Mouse (Mus musculus) hindbrain, embryonic 13.5 days (tissue): ENCODE measurements around the gene Cldn10. TPM values are rescaled to one million over a fixed set of nuclear protein-coding genes. Genes with fewer than 3 reads are reported as not detected.
A peak's percentile ranks its signal among the peaks of the same experiment; 100 is the strongest.

ENCODE experiments used
- ATAC-seq: fragments of 200-750 bp; cut with Nextera tagmentation; 2 replicates; pipeline ENCODE4 v1.8.0; 2017; ENCODE audit warnings: moderate TSS enrichment; ENCODE audit not compliant: low FRiP score
- H3K27ac ChIP-seq: fragments of 300-500 bp; sonication (generic); 2 replicates; pipeline ENCODE4 v1.5.1; 2015; ENCODE audit warnings: inconsistent platforms, mild to moderate bottlenecking, moderate library complexity
- H3K27me3 ChIP-seq: fragments of 300-500 bp; sonication (generic); 2 replicates; pipeline ENCODE4 v1.6.1; 2015; ENCODE audit warnings: mild to moderate bottlenecking, inconsistent platforms
- H3K36me3 ChIP-seq: fragments of 300-500 bp; sonication (generic); 2 replicates; pipeline ENCODE4 v1.6.1; 2015; ENCODE audit warnings: mild to moderate bottlenecking, inconsistent platforms
- H3K4me1 ChIP-seq: fragments of 300-500 bp; sonication (generic); replicated peaks from 2 replicates; pipeline ENCODE4 v1.6.1; 2015; ENCODE audit warnings: inconsistent platforms
- H3K4me2 ChIP-seq: fragments of 300-500 bp; sonication (generic); 2 replicates; pipeline ENCODE4 v1.6.1; 2015; ENCODE audit warnings: inconsistent platforms, mild to moderate bottlenecking, moderate library complexity
- H3K4me3 ChIP-seq: fragments of 300-500 bp; sonication (generic); 2 replicates; pipeline ENCODE4 v1.5.1; 2015; ENCODE audit warnings: mild to moderate bottlenecking, inconsistent platforms
- H3K9ac ChIP-seq: fragments of 300-500 bp; sonication (generic); 2 replicates; pipeline ENCODE4 v1.6.1; 2015; ENCODE audit warnings: mild to moderate bottlenecking, inconsistent platforms
- H3K9me3 ChIP-seq: fragments of 300-500 bp; sonication (generic); 2 replicates; pipeline ENCODE4 v1.6.1; 2016; ENCODE audit warnings: inconsistent platforms
- WGBS: fragments of 180-500 bp; shearing (Covaris S2); methylation state at CpG from one replicate; pipeline ENCODE4 v1.1.7; 2015; 5-methylcytosine and 5-hydroxymethylcytosine counted together
- polyA plus RNA-seq: library from polyadenylated mRNA; unstranded; fragments of >200 nt; fragmentation: Nextera tagmentation; extraction: Ambion mirVana; gene quantifications from 2 replicates; pipeline ENCODE4 v1.2.1, GENCODE M21; 2015

The Cldn10 gene
- polyA plus RNA-seq, 1 experiment from 2014 or later, result 1.5 TPM

DNA sequence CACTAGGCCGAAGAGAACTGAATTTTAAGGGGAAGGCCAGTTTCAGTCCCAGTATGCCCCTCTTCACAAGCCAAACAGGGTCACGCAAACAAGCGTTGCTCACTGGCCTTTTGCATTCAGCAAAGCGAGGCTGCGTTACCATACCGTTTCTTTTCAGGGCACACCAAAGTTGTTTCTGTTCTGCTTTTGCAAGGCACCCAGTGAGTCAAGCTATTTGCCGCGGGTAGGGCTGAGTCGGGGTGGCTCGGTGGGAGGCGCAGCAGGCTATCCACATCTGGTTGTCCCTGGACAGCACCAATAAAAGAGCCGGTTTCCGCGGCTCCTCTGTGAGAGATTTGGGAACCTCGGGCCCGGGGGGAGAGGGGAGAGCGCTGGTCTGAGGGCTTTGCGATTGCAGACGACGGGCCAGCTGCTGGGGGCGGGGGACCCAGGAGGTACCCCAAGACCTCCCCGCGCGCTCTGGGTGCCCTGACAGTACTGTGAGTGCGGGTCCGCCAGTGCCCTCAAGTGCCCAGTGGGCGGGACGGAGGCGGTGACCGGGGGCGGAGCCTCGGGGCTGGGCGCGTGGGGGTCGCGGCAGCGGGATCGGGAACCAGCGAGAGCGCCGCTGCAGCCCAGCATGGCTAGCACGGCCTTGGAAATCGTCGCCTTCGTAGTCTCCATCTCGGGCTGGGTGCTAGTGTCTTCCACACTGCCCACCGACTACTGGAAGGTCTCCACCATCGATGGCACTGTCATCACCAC lies 66.8 kb downstream of the Cldn10 start:
- Histone ChIP-seq H3K4me1 (peaks cover 16% of the 10 kb centered on the region), H3K9ac (peak overlapping the region; percentile 71), H3K9me3 (no peaks in the 10 kb centered on the region), H3K36me3 (no peaks in the 10 kb centered on the region), H3K4me2 (peak overlapping the region; percentile 95), H3K4me3 (peak overlapping the region; percentile 51), H3K27ac (no peak overlapping the region), H3K27me3 (peaks cover 51% of the 10 kb centered on the region)
- peak; percentile 81 for ATAC-seq
- 1% methylated on average over 48 of the region's 48 CpGs for WGBS

DNA sequence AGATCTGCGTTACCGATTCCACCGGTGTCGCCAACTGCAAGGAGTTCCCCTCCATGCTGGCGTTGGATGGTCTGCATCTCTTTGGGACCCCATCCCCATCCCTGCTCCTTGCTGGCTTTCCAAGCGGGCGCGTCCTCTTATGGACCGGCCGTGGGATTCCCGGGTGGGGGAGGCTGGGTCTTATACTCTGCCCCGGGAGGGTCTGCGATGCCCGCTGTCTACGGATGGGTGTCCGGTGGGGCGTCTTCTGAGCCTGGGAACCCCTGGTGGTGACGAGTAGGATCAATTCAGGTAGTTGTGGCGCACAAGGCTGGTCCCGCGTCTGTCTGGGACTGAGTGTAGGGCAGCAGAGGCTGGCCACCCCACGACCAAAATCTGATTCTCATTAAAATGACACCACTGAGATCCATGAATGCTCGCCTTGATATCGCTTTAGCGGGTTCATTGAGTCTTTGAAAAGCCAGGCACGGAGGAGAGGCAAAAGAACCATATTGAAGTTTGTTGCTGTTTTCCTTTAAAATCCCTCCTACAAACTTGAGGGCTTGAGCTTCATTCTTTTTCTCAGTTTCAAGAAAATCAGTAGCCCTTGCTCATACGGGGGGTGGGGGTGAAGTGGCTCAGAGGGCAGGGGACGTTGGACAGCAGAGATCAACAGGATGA lies 67.6 kb downstream of the Cldn10 start:
- peak; percentile 82 for ATAC-seq
- peak overlapping the region; percentile 95 for H3K4me2 ChIP-seq

DNA sequence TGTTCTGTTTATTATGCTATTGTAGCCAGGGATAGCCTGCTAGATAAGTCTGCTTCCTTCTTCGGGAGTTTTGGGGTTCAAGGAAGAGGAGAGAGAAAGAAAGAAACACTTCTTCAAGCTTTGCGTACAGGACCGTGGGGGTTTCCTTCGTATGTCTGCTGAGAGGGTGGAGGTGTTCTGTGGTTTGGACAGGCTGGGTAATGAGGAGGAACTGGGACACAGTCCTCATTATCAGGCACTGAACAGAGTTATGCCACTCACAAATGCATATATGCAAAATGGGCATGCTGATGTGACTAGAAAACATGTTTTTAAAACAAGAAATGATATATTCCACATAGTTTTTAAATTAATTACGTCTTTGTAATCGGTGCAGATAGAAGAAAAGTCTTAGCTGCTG lies 68.9 kb downstream of the Cldn10 start:
- Histone ChIP-seq H3K36me3 (no peaks in the 10 kb centered on the region), H3K27ac (no peak overlapping the region), H3K9me3 (no peaks in the 10 kb centered on the region), H3K27me3 (peaks cover 51% of the 10 kb centered on the region), H3K4me2 (no peak overlapping the region), H3K4me3 (no peak overlapping the region), H3K4me1 (peaks cover 16% of the 10 kb centered on the region), H3K9ac (no peak overlapping the region)
- 90% methylated on average over 6 of the region's 6 CpGs for WGBS
- no peak for ATAC-seq

More for the DNA sequence above, 67.6 kb downstream of the Cldn10 start:
- Histone ChIP-seq H3K4me1 (peaks cover 16% of the 10 kb centered on the region), H3K27me3 (peaks cover 51% of the 10 kb centered on the region), H3K4me3 (peak overlapping the region; percentile 51), H3K9ac (peak overlapping the region; percentile 71), H3K27ac (no peak overlapping the region), H3K9me3 (no peaks in the 10 kb centered on the region), H3K36me3 (no peaks in the 10 kb centered on the region)
- 1% methylated on average over 28 of the region's 28 CpGs for WGBS

DNA sequence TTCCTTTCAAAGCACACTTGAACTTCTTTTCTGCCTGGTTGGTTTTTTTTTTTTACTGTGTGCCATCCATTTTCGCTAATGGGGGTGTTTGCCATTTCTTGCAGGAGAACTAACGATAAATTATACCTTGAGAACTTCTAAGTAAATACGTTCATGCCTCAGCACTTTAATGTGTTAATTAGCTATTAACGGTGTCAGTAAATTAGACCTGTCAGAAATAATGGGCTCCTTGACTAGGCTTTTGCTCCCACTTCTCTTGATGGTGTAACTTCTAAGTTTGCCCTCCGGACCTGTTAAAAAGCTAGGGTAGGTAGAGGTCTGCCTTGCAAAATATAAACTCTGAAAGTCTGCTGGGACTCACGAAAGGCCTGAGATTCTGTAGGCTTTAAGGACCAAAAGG lies 70.6 kb downstream of the Cldn10 start:
- Histone ChIP-seq H3K4me2 (no peak overlapping the region), H3K4me1 (peaks cover 16% of the 10 kb centered on the region), H3K36me3 (no peaks in the 10 kb centered on the region), H3K27ac (no peak overlapping the region), H3K27me3 (peaks cover 42% of the 10 kb centered on the region), H3K9ac (no peak overlapping the region), H3K9me3 (no peaks in the 10 kb centered on the region), H3K4me3 (no peak overlapping the region)
- 73% methylated on average over 6 of the region's 6 CpGs for WGBS
- no peak for ATAC-seq

DNA sequence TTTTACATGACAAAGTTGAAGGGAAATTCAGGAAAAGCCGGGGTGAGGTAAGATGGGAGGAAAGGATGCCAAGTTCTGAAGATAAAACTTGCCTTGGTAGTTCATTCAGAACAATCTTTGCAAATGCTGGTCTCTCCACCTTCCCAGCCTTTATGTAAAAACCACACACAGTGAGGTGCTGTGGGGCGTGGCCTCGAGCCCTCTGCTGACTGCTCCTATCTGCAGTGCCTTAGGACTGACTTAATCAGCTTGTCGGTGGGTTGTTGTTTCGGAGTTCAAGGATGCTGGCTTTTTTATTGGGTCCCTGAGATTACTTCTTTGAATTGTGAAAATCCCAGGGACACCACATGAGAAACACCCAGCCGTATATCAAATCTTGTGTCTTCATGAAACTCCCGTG lies 74.5 kb downstream of the Cldn10 start:
- Histone ChIP-seq H3K9me3 (no peaks in the 10 kb centered on the region), H3K9ac (no peak overlapping the region), H3K4me1 (peaks cover 3% of the 10 kb centered on the region; the same call in 1 of the 2 replicates), H3K27ac (no peak overlapping the region), H3K4me3 (no peak overlapping the region), H3K36me3 (no peaks in the 10 kb centered on the region), H3K4me2 (no peak overlapping the region), H3K27me3 (peaks cover 6% of the 10 kb centered on the region)
- WGBS, result 67% methylated on average over 7 of the region's 7 CpGs
- ATAC-seq, result no peak

DNA sequence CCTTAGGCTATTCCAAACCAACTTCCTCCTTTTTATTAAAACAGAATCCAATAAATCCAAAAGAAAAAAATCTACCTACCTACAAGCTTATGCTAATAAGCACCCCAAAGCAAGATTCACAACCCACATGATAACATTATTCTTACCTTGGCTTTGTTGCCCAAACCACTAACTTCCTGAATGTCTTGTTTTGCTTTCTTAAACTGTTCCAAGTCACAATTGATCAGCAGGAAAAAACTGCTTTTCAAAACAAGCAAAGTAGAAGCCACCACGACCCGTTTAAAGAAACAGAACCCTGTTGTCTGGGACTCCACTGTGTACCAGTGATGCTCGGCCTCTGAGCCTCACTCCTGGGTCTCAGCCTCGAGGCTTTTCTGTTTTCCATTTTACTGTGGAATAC lies 77.2 kb downstream of the Cldn10 start:
- H3K27ac ChIP-seq, result no peak overlapping the region
- no peak overlapping the region for H3K4me3 ChIP-seq
- 71% methylated on average over 4 of the region's 4 CpGs for WGBS
- no peaks in the 10 kb centered on the region for H3K27me3 ChIP-seq
- no peak for ATAC-seq
- H3K9me3 ChIP-seq, result no peaks in the 10 kb centered on the region
- no peak overlapping the region for H3K9ac ChIP-seq
- no peaks in the 10 kb centered on the region for H3K36me3 ChIP-seq
- H3K4me2 ChIP-seq, result no peak overlapping the region
- peaks cover 5% of the 10 kb centered on the region; the same call in 1 of the 2 replicates for H3K4me1 ChIP-seq

DNA sequence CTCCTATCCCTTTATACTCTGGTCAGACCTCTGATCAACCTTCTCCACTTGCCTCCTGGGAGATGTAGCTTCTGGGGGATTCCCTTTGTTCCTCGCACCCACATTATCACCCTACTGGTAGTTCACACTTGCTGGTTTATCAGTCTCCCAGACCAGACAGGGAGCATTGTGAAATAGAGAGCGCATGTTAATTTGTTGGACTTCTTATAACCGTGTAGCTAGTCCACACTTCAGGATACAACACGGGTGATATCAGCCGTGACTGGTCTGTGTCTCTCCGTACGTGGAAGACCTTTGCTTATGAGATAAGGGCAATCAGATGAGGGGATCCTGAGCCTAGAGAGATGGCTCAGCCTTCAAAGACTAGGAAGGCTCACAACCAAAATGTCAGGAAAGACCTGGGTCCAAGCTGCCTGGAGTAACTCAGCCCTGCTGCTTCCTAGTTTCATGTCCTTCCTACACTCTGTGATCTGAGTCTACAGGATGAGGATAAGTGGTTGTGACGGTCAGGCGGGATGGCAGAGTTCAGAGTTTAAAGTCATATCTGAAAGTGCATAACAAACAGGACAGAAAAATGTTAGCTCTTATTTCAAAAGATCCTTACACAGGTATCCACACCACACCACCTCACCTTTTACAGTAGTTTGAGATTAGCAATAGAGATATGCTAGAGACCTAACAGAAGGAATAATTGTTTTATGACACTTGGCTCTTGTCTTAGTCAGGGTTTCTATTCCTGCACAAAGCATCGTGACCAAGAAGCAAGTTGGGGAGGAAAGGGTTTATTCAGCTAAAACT lies 78.5 kb downstream of the Cldn10 start:
- H3K4me3 ChIP-seq, result no peak overlapping the region
- H3K9me3 ChIP-seq, result no peaks in the 10 kb centered on the region
- H3K27ac ChIP-seq, result no peak overlapping the region
- WGBS, result 94% methylated on average over 10 of the region's 10 CpGs
- no peaks in the 10 kb centered on the region for H3K27me3 ChIP-seq
- no peak for ATAC-seq
- peaks cover 3% of the 10 kb centered on the region; the same call in 1 of the 2 replicates for H3K36me3 ChIP-seq
- H3K4me1 ChIP-seq, result peaks cover 5% of the 10 kb centered on the region; the same call in 1 of the 2 replicates
- H3K9ac ChIP-seq, result no peak overlapping the region
- H3K4me2 ChIP-seq, result no peak overlapping the region

DNA sequence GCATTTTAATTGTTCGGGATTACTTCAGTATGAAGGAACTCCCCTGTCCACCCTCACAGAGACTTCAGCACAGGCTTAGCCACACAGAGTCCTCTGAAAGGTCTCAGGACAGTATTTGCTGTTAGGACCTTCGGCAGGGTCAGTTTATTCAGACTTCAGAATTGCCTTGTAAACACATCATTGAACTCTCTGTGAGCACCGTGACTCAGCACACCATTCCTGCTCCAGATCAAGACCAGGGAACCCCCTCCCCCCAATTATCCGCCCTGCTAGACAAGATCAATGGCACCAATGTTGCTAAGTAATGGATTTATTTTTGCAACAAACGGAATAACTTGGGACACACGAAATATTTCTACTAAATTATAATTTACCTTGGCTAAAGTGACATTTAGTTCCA lies 79.7 kb downstream of the Cldn10 start:
- Histone ChIP-seq H3K9ac (no peak overlapping the region), H3K27me3 (no peaks in the 10 kb centered on the region), H3K27ac (no peak overlapping the region), H3K36me3 (peaks cover 13% of the 10 kb centered on the region), H3K9me3 (no peaks in the 10 kb centered on the region), H3K4me3 (no peak overlapping the region), H3K4me1 (peaks cover 5% of the 10 kb centered on the region; the same call in 1 of the 2 replicates), H3K4me2 (no peak overlapping the region)
- WGBS, result 58% methylated on average over 6 of the region's 6 CpGs
- ATAC-seq, result no peak

DNA sequence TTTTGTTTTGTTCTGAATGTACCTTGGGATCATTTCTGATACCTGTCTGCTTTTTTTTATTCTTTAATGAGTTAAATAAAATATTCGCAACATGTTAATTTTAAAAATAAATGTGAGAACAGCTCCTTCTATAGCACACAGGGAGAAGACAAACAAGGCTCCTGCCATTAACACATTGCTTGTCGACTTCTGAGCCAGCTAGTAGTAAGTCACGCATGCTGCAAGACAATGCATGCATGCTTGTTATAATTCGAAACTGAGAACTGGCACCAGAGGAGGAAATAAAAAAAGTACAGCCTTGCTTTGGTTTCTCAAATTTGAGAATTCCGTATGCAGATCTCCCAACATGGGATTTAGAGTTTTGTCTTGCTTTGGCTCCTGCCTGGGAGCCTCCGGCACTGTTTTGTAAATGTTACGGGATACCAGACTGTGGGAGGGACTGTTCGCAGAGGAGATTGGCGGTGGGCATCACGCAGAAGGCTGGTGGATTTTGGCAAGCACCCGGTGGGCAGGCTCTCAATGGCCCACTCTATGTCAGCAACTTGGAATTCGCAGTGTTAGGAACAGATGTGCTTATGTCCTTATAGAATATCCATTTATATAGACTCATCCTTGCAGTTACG lies 80.5 kb downstream of the Cldn10 start:
- Histone ChIP-seq H3K9ac (no peak overlapping the region), H3K4me3 (no peak overlapping the region), H3K4me2 (no peak overlapping the region), H3K4me1 (peaks cover 5% of the 10 kb centered on the region; the same call in 1 of the 2 replicates), H3K9me3 (no peaks in the 10 kb centered on the region), H3K36me3 (peaks cover 21% of the 10 kb centered on the region), H3K27me3 (no peaks in the 10 kb centered on the region), H3K27ac (no peak overlapping the region)
- 77% methylated on average over 13 of the region's 13 CpGs for WGBS
- no peak for ATAC-seq

DNA sequence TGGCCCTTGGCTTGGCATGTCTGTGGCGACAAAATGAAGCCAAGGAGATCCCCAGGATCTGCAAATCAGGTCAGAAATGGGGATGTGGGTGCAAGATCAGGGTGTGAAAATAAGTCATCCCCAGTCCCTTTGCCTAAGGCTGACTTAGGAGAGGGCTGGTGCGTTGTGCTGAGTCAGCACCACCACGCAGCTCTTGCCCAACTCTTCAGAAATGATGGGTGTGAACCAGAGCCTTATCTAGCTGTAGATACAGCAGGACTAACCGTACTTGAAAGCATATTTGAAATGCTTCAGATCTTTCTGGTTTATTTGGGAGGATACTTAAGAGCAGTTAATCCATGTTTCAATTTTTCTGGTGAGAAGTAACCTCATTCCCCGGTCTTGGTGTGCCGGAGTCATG lies 82.0 kb downstream of the Cldn10 start:
- H3K4me1 ChIP-seq, result peaks cover 5% of the 10 kb centered on the region; the same call in 1 of the 2 replicates
- H3K9ac ChIP-seq, result no peak overlapping the region
- no peak overlapping the region for H3K27ac ChIP-seq
- H3K4me2 ChIP-seq, result no peak overlapping the region
- H3K9me3 ChIP-seq, result no peaks in the 10 kb centered on the region
- 94% methylated on average over 6 of the region's 6 CpGs for WGBS
- H3K4me3 ChIP-seq, result no peak overlapping the region
- ATAC-seq, result no peak
- no peaks in the 10 kb centered on the region for H3K27me3 ChIP-seq
- peaks cover 33% of the 10 kb centered on the region for H3K36me3 ChIP-seq

DNA sequence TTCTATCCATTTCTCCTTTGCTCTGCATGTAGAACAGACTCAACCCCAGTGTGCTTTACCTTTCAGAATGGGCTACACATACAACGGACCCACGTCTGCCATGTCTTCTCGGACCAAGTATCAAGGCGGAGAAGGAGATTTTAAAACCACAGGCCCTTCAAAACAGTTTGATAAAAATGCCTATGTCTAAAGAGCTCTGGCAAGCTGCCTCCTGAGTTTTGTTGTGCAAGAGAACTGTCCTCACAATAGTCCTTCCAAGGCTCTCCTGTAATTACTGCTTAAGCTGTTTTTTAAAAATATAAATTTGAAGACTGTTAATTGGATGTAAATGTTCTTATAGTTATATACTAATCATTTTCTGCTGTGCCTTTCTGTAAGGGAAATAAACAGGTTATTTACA lies 86.4 kb downstream of the Cldn10 start:
- WGBS, result 95% methylated on average over 4 of the region's 4 CpGs
- H3K9ac ChIP-seq, result no peak overlapping the region
- H3K27me3 ChIP-seq, result no peaks in the 10 kb centered on the region
- H3K27ac ChIP-seq, result no peak overlapping the region
- peaks cover 72% of the 10 kb centered on the region for H3K36me3 ChIP-seq
- H3K4me2 ChIP-seq, result no peak overlapping the region
- no peak overlapping the region for H3K4me3 ChIP-seq
- no peak for ATAC-seq
- no peaks in the 10 kb centered on the region for H3K9me3 ChIP-seq
- no peaks in the 10 kb centered on the region for H3K4me1 ChIP-seq
